Mouse (Mus musculus) kidney, postnatal 10 days (tissue): ENCODE results near the gene Unc93b1.

Experiments used
- DNase-seq: peaks from one replicate; pipeline ENCODE4 v3.0.0; 2021; ENCODE audit warnings: mixed read lengths

Gene Unc93b1

DNA sequence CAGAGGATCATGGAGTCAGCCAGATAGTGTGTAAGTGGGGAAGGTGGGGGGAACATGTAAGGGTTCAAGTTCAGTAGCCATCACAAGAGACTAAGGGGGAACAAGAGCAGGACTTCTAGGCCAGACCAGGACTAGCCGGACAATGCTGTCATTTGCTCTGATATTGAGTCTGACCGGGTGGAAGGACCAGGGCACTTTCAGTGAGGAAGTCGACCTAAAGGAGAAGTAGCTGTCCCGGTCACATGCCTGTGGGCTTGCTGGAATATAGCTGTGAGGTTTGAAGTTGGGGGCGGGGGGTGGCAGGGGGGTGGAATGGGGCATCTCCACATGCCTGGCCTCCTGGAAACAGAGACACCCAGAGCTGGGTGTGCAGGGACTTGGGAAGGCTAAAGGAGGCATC lies 20.5 kb upstream of the Unc93b1 start:
- DNase-seq: no peak

DNA sequence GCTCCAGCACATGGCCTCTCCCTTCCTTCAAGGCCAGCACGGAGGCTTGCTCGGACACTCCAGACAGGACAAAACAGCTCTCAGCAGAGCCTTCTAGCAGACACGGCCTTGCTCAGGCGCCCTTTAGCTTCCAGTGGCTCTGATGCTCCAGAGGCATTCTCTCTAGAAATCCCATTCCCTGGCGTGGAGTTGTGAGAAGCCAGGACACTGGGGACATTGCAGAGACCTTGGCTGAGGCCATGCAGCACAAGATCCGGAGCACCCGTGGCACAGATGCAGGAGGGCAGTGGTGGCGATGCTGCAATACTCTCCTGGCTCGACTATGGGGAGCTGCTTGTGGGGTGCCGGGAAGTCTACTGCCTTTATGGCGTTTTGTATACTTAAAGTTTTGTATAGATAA lies 18.3 kb upstream of the Unc93b1 start:
- DNase-seq: no peak

DNA sequence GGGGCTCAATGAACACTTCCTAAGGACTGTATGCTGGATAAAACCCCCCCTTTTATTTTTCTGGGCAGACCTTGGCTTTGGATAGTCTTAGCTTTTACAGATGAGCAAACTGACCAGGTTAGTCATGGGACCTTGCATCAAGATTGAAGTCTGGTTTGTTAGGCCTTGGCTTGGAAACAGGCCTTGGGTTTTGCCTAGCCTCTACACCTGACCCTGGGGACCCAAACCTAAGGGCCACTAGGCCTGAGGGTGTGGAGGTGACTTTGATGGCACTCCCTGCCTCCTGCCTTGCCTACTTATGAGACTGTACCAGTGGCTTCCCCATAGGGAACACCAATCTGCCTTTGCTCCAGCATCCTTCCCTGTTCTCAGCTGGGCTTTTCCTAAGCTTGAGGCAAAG lies 15.1 kb upstream of the Unc93b1 start:
- DNase-seq: no peak

DNA sequence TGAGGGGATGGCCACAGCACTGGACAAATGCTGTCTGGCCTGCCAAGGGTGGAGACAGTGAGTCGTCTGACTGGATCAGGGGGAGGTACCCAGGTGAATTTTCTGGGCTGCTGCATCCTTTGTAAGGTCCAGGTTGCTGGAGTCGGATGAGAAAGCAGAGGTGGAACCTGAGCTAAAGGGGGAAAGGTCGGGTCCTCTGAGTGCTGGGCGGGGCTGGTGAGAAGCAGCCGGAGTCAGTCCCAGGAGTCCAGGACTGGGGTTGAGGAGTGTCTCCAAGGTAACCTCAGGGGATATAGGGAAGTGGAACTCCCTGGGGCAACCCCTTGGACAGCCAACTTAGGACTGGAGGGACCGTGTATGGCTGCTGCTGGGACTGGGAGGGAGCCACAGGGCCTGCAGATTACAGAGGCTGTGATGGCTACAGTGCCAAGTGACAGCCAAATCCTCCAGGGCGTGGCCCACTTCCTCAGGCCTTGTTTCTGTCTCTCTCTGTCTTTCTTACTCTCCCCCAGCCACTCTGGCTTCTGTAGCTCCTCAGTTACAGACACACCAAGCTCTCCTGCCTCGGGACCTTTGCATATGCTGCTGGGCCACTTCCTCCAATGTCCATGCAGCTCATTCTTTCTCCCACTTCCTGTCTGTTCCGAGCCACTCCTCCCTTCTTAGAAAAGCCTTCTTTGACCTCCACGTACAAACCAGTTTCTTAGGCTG lies 12.2 kb upstream of the Unc93b1 start:
- peak; percentile 62 for DNase-seq

DNA sequence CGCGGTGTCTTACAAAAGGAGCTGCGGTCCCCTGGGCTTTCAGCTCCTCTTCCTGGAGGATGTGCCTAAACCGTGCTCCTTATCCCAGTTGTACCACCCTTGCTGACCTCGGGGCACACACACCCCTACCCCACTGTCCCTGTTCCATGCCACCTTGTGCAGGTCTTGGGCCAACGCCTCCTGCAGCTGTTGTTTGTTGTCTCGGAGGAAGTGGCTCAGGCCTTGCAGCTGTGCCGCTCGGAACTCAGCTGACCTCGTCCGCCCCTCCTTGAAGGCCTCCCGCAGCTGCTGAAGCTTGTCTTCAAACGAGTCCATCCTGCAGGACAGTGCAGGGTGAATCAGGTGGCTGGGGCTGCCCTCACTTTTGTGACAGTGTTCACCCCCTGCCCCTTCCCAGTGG lies 11.4 kb upstream of the Unc93b1 start:
- peak; percentile 76 for DNase-seq

DNA sequence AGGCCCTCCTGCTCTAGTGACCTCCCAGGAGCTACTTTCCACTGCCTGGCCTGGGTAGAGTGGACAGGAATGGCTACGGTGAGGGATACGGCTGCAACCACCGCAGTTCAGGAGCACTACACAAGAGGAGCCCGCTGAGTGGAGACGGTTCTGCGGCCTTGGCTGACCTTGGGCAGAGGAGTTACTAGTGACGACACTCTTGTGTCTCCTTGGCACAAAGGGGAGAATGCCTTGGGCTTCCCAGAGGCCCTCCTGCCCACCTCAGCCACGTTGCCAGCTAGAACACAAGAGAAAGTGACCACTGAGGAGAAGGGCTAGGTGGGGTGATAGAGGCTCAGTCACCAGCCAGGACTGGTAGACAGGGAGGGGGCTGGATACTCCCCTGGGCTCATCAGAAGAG lies 10.8 kb upstream of the Unc93b1 start:
- DNase-seq: no peak

DNA sequence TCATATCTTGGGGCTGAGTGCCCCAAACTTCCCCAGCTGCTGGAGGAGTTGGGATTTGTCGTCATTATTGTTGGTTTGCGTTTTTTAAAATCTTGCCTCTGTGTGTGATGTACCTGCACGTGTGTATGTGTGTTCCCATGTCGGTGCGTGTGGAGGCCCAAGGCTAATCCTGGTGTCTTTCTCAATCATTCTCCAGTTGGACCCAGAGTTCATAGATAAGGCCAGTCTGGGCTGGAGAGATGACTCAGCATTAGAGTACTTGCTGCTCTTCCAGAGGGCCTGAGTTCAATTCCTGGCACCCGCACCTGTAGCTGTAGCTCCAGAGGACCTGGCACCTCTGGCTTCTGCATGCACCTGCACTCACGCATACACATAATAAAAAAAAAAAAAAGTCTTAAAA lies 10.1 kb upstream of the Unc93b1 start:
- no peak for DNase-seq

DNA sequence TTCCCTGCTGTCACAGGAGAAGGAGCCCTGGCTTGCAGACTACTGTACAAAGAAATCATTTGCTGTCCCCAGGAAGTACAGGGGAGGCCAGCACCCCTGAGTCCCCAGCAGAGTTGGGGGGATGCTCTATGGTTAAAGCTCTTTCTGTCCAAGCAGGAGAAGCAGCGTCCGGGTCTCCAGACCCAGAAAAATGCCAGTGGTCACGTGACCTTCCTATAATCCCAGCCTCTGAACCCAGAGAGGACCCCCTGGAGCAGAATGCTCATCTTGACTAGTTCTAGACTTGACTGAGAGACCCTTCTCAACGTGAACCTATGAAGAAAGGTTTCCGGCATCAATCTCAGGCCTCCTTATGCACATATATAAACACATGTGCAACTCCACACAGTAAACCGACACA lies 9.1 kb upstream of the Unc93b1 start:
- no peak for DNase-seq

DNA sequence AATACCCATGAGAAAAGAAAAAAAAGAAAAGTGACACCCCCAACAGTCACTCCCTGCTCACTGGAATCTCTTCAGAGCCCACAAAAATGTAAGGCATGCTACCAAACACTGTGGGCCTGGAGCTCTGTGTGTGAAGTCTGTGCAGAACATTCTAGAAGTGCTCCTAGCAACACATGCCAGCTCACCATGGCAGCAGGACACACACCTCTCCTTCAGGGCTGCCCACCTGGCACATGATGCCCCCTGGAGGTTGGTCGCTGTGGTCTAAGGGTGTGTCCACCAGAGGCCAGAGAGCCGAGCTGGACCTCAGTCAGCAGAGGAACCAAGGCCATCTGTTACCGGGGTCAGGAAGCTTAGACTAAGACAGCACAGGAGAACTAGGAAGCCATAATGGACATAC lies 8.7 kb upstream of the Unc93b1 start:
- DNase-seq: peak; percentile 57

DNA sequence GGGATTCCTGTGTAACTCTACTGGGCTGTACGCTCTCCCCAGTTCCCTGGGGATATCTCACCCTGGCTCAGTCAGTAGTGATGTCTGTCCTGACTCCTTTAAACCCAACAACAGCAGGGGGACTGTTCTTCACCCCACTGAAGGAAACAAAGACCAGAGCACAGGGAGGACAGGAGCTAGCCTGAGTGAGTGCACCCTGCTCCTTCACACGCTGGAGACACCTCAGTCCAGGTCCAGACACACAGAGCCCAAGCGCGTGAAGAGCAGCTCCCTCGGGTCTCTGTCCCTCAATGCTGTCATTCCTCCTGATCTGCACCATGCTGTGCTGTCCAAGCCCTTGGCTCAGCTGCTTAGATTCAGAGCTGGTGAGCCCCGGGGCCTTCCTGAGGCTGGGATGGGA lies 8.3 kb upstream of the Unc93b1 start:
- no peak for DNase-seq

DNA sequence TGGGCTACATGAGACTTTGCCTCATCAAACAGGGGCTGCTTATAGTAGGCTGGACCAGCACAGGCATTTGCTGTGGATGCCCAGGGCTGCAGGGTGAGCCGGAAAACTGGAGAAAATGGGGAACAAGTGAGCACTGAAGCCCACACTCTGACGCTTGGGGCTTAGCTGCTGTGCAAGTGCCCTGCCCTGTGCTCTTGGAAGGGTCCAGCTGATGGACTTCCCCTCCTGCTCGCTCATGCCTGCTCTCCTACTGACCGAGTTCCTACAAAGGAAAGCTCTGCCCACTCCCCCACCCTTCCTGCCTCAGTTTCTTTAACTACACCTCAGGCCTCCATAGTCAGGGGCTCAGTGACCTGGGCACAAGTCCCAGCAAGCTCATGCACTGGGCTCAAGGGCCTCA lies 7.0 kb upstream of the Unc93b1 start:
- DNase-seq: no peak

DNA sequence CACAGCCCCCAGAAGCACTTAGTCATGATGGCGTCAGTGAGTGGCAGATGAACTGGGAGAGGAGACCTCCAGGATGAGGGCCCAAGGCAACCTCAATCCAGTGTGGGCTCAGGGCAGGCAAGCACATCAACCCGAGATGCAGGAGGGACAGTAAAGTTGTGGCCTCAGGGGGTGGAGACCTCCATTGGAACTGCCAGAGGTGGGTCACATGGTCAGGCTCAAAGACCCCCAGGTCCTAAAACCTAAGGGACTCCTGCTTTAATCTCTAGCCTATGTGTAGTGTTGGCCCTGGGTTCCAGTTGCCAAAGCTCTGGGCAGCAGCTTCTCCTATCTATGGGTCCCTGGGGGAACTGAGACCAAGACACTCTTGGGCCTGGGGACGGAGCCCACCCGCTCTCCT lies 6.2 kb upstream of the Unc93b1 start:
- DNase-seq: no peak

DNA sequence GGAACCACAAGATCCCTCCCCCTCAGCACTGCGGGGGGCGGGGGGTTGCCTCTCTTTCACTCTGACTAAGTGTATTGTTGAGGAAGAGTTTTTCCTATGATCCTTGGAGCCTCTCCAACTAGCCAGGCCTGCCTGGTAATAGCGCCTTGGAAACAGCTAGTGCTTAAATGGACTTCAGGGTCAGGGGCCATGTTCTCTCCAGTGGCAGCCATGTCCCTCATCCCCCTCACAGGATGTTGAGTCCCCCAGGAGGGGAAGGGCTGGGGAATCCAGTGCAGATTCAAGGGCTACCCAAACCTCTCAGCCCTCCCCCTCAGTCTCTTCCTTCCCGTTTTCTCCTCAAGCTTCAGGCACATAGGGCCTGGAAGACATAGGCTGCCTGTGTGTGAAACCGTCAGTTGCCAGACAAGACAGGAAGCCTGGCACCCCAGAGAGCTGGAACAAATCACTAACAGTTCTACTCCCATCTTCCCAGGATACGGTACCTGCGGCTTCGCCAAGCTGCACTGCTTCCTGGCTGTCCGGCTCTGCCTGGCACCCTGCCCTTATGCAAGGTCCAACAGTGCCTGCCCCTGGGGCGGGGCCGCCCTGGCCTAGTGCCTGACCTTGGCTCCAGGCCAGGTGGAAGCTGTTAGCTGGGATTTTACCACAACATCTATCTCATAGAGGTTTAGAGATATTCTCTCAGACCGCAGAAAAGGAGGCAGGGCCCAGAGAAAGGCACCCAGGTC lies 5.6 kb upstream of the Unc93b1 start, which contains the start of gene Aldh3b1:
TSS of gene Aldh3b1 (minus strand) at position 598 of the 731 bp plus-strand sequence.
- DNase-seq: peak; percentile 93

DNA sequence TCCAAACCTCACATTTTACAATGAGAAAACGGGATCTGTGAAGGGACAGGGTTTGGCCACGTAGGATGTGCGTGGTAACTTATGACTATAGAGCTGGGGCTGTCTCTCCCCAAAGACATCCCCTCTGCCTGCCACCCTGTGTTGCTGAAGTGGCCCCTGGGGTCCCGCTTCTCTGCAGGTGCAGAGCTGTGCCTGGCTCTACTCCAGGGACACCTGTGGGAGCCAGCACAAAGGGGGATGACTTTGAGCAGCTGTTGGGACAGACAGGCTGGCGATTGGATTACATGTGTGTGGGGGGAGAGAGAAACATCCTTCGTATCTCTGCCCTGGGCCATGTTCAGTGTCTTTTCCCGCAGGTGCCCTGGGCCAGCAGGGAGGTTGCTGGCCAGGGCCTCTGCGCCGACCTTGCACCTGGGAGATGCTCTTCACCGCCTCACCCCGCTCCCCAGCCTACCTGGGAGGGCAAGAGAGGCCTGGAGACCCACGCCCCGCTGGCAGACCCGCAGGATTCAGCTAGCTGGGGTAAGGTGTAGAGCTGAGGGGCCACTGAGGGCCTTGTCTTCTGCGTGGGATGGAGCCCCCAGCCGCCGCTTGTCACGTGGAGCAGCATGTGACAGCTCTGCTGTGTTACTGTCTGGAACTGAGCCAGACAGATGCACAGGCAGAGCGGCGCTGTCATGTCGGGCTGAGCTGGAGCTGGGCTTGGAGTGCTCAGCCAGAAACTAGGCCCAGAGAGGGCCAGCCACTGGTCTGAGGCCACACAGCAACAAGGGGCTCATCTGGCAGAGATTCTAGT lies 4.5 kb upstream of the Unc93b1 start:
- DNase-seq: no peak

DNA sequence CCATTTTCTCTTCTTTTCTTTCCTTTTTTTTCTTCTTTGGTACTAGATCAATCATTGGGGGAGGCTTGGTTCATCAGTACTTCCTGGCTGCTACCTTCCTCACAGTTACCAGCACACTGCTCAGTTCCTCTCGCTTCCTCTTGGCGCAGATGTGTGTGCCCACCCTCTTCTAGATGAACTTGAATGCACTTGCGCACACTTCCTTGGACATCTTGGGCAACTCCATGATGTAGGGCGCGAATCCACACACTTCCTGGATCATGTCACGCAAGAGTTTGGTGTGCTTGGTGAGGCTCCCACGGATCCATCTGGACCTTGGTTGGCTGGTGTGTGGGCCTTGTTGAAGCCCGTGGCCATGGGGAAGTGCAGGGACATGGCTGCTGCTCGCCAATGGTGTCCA lies 3.3 kb upstream of the Unc93b1 start:
- no peak for DNase-seq

DNA sequence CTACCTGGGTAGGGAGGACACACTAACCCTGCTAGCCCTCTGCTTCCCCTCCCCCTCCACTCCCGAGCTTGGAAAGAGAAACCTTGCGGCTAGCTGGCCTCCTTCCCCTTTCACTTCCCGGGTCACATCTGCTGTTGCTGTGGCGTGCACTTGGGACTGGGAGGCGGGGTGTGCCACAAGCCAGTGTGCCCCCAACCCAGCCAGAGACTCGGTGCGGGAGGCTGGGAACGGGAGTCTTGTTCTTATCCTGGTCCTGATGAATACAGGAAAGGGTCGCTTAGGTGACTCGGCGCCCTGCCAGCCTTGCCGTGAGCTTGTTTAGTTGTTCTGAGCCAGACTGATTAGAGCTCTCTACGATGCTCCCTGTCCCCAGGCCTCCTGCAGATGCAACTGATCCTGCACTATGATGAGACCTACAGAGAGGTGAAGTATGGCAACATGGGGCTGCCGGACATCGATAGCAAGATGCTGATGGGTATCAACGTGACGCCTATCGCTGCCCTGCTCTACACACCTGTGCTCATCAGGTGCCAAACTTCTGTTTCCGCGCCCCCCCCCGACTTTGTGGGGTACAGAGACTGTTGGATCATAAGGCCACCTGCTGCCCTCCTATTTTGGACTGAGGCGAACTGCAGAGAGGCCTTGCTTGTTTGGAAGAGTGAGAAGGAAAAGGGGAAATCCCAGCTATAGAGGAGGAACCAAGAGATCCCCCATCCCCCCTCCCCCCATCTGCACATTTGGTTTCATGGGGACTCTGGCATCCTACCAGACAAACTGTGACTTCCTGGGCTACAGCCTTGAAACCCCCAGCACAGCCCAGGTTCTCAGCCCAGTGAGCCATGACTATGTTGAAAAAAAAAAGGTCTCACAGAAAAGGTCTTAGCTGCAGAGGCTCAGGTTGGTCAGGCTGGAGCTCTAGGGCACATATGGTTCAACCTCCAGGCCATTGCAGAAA lies 1.2 kb downstream of the Unc93b1 start:
- peak; percentile 78 for DNase-seq

DNA sequence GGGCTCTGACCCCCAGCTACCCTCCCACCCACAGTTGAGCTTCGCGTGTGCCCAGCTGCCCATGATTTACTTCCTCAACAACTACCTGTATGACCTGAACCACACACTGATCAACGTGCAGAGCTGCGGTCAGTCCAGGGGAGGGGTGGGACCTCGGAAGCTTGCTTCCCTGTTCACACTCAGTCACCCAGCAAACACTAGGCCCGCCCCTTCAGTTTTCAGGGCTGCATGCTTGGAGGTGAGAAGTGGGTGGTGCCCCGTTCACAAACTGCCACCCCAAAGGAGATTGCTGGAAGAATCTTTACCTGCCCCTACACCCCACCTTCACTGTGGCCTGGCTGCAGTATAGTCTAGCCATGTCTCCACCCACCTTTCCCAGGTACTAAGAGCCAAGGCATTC lies 7.3 kb downstream of the Unc93b1 start:
- no peak for DNase-seq

DNA sequence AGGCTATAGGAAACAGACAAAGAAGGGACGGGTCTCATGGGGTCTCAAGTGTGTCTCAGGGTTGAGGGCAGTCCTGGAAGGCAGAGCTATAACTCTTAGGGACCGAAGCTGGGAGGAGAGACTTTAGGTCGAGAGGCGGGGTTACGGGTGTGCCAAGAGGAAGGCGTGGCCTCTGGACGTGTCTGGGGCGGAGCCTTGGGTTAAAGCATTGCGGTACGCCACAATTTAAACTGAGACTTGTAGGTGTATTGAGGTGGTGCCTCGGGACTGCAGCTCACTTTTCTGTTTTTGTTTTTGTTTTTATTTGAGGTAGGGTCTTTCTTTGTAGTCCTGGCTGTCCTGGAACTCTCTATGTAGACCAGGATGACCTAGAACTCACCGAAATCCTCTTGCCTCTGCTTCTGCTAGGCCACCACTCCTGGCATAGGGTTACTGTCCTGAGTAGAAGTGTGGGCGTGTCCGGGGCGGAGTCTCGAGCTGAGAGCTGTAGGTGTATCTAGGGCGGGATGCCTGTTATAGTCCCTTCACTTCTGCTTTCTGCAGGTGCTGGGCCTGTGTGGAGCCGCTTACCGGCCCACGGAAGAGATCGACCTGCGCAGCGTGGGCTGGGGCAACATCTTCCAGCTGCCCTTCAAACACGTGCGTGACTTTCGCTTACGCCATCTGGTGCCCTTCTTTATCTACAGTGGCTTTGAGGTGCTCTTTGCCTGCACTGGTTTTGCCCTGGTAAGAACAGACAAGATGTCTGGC lies 8.2 kb downstream of the Unc93b1 start:
- peak; percentile 58 for DNase-seq

DNA sequence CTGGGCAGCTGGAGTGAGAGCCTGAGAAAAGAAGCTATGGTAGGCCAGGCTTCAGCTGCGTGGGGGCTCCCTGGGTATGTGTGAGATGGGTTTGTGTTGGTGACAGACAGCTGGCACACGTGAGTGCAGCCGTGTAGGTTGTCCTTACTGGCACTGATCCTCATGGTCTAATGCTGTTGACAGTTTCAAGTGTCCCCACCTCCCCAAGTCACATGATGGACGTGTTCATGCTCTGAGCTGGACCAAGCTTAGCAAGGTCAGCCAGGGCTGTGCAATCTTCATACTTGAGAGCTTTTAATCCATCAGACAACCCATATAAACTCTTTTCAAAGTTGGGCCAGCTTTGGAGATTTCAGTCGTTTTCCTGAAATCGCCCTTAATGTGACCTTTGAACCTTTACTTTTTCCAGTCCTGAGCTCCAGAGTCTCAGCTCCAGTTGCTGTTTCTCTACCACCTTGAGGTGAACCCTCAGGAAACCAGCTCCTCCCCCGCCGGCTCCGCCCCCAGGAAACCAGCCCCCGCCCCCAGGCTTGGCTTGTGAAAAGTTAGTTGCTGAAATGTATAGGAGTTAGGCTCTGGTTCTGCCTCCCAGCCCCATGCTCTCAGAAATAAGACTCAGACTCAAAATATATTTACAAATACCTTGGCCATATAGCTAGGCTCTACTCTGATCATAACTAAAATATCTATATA lies 11.0 kb downstream of the Unc93b1 start:
- peak; percentile 73 for DNase-seq

DNA sequence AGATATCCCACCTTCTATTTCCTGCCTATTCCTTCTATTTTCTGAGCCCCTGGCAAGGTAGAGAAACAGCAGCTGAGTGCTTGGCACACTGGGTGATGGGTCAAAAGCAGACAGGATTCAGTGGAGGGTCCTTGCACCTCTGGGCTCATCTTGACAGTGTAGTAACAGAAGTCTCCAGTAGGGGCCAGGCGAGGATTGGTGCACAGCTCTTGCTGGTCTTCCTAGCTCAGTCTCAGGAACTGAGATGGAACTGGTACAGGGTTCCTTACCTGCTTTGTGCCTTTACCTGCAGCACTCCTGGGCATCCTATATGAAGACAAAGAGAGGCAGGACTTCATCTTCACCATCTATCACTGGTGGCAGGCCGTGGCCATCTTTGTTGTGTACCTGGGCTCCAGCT lies 11.7 kb downstream of the Unc93b1 start:
- peak; percentile 86 for DNase-seq

DNA sequence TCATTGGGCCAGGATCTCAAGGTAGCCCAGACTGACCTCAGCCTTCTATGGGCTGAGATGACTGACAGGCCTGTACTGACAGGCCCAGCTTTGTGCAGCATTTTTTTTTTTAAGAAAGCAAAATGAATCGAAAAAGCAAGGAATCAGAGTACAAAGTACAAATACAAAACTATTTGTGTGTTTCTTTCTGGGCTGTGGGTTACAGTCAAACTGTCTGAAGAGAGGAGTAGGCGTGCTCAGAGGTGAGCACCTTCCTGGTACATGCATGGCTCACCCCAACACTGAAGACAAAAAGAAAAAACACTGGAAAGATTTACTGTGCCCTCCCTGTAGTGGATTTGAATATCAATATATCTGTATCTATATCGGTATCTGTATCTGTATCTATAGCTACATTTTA lies 12.8 kb downstream of the Unc93b1 start:
- DNase-seq: no peak
